ENCODE assay signal across 19 mouse cellular contexts in genomic region chr19:54076362-54077349, GRCm38 (mm10). TPM values are rescaled to one million over a fixed set of nuclear protein-coding genes. Genes with fewer than 3 reads are reported as not detected.
DNase-seq lines count a peak whose midpoint lies in the region; ATAC-seq and TF ChIP-seq lines count a peak whose summit lies in the region.
"Had no signal": no experiment of that assay in that cellular context is flagged by ENCODE, and none has a peak within 500 bp of the region (broad histone marks: within the 10 kb centered on the region; RNA-seq: fewer than 3 reads in every experiment).

No protein-coding gene starts in this region.

- H3K27ac ChIP-seq in forebrain, embryonic 14.5 days (ENCODE audit: low read depth, low read length) = no peak overlapping the region
- no peak overlapping the region for H3K27ac ChIP-seq in forebrain, embryonic 13.5 days
- H3K27ac ChIP-seq in midbrain, embryonic 14.5 days (replicated peaks; ENCODE audit: low read depth, low read length) = no peak overlapping the region
- H3K27ac ChIP-seq in midbrain, embryonic 10.5 days (replicated peaks) = no peak overlapping the region
- H3K27ac ChIP-seq: embryonic facial prominence, embryonic 10.5 days; forebrain, embryonic 15.5 days; heart, embryonic 10.5 days; hindbrain, embryonic 13.5 days; hindbrain, postnatal 0 days had no signal

- no peak overlapping the region for H3K9ac ChIP-seq in forebrain, embryonic 14.5 days (ENCODE audit: low read length)
- no peak overlapping the region for H3K9ac ChIP-seq in forebrain, embryonic 13.5 days
- H3K9ac ChIP-seq in midbrain, embryonic 14.5 days (replicated peaks; ENCODE audit: low read length) = no peak overlapping the region
- H3K9ac ChIP-seq: forebrain, embryonic 15.5 days; hindbrain, embryonic 13.5 days had no signal

- 17% methylated on average over 10 of the region's 10 CpGs for WGBS in forebrain, embryonic 14.5 days
- WGBS in forebrain, embryonic 13.5 days = 13% methylated on average over 10 of the region's 10 CpGs
- 25% methylated on average over 10 of the region's 10 CpGs for WGBS in midbrain, embryonic 14.5 days
- WGBS in midbrain, embryonic 10.5 days = 41% methylated on average over 10 of the region's 10 CpGs

- no peaks in the 10 kb centered on the region for H3K36me3 ChIP-seq in forebrain, embryonic 14.5 days (ENCODE audit: control insufficient read depth, insufficient read depth, low read length)
- no peaks in the 10 kb centered on the region for H3K36me3 ChIP-seq in forebrain, embryonic 13.5 days (ENCODE audit: poor library complexity, severe bottlenecking)
- H3K36me3 ChIP-seq in midbrain, embryonic 14.5 days (ENCODE audit: control insufficient read depth, insufficient read depth, low read length) = no peaks in the 10 kb centered on the region
- H3K36me3 ChIP-seq in midbrain, embryonic 10.5 days = no peaks in the 10 kb centered on the region
- H3K36me3 ChIP-seq: embryonic facial prominence, embryonic 10.5 days; forebrain, embryonic 15.5 days; heart, embryonic 10.5 days; hindbrain, embryonic 13.5 days had no signal

- 0 out of 2 replicates have a peak, but pooled peaks have one; percentile 37 for ATAC-seq in forebrain, embryonic 14.5 days
- no peak; the same call in 1 of the 2 replicates for ATAC-seq in forebrain, embryonic 13.5 days
- no peak for ATAC-seq in midbrain, embryonic 14.5 days (ENCODE audit: low FRiP score, low TSS enrichment)
- ATAC-seq: forebrain, embryonic 15.5 days; hindbrain, postnatal 0 days had no signal

- H3K9me3 ChIP-seq in forebrain, embryonic 14.5 days (replicated peaks; ENCODE audit: control insufficient read depth, low read length) = no peaks in the 10 kb centered on the region
- no peaks in the 10 kb centered on the region for H3K9me3 ChIP-seq in forebrain, embryonic 13.5 days (replicated peaks)
- H3K9me3 ChIP-seq in midbrain, embryonic 14.5 days (ENCODE audit: control insufficient read depth, low read length) = no peaks in the 10 kb centered on the region
- H3K9me3 ChIP-seq in midbrain, embryonic 10.5 days (replicated peaks) = no peaks in the 10 kb centered on the region
- H3K9me3 ChIP-seq: embryonic facial prominence, embryonic 10.5 days; forebrain, embryonic 15.5 days; heart, embryonic 10.5 days; hindbrain, embryonic 13.5 days had no signal

- DNase-seq in forebrain, embryonic 14.5 days (ENCODE audit: low spot score) = peak; percentile 26
- peak; percentile 29 for DNase-seq in midbrain, embryonic 14.5 days
- no peak for DNase-seq in midbrain, embryonic 10.5 days (ENCODE audit: low spot score)
- DNase-seq in brain, embryonic 14.5 days (ENCODE audit: low read depth) = peak; percentile 36
- DNase-seq in gastrocnemius, adult 8-10 months (ENCODE audit: low spot score in 2 of 2) = no peak
- DNase-seq: adrenal gland, adult 2 months; adrenal gland, postnatal 25 days; cerebellum, adult 2 months; cerebellum, postnatal 10 days; gastrocnemius, postnatal 10 days; heart, adult 18-20 months; heart, postnatal 10 days had no signal

- H3K4me3 ChIP-seq in forebrain, embryonic 14.5 days (ENCODE audit: low read depth, low read length) = no peak overlapping the region
- H3K4me3 ChIP-seq in forebrain, embryonic 13.5 days = no peak overlapping the region
- no peak overlapping the region for H3K4me3 ChIP-seq in midbrain, embryonic 14.5 days (replicated peaks; ENCODE audit: low read depth, low read length)
- no peak overlapping the region for H3K4me3 ChIP-seq in midbrain, embryonic 10.5 days
- H3K4me3 ChIP-seq: embryonic facial prominence, embryonic 10.5 days; forebrain, embryonic 15.5 days; heart, embryonic 10.5 days; hindbrain, embryonic 13.5 days had no signal

- no peak overlapping the region for H3K4me2 ChIP-seq in forebrain, embryonic 14.5 days (ENCODE audit: low read length)
- no peak overlapping the region for H3K4me2 ChIP-seq in forebrain, embryonic 13.5 days
- H3K4me2 ChIP-seq in midbrain, embryonic 14.5 days (ENCODE audit: low read length) = no peak overlapping the region
- H3K4me2 ChIP-seq: forebrain, embryonic 15.5 days; hindbrain, embryonic 13.5 days had no signal

- TF ChIP-seq POLR2A in brain, embryonic 14.5 days (IDR thresholded peaks at IDR 0.05; ENCODE audit: borderline replicate concordance, extremely low read depth, insufficient read depth, insufficient read length, poor library complexity, severe bottlenecking) = no peak

- H3K4me1 ChIP-seq in forebrain, embryonic 14.5 days (ENCODE audit: control insufficient read depth, insufficient read depth, low read length) = no peaks in the 10 kb centered on the region
- H3K4me1 ChIP-seq in forebrain, embryonic 13.5 days = peaks cover 10% of the 10 kb centered on the region
- H3K4me1 ChIP-seq in midbrain, embryonic 14.5 days (ENCODE audit: control insufficient read depth, insufficient read depth, low read length) = no peaks in the 10 kb centered on the region
- peaks cover 12% of the 10 kb centered on the region for H3K4me1 ChIP-seq in midbrain, embryonic 10.5 days
- H3K4me1 ChIP-seq: embryonic facial prominence, embryonic 10.5 days; heart, embryonic 10.5 days; hindbrain, embryonic 13.5 days had no signal

- no peaks in the 10 kb centered on the region for H3K27me3 ChIP-seq in forebrain, embryonic 14.5 days (replicated peaks; ENCODE audit: control insufficient read depth, insufficient read depth, low read length)
- H3K27me3 ChIP-seq in forebrain, embryonic 13.5 days = peaks cover 6% of the 10 kb centered on the region; the same call in 1 of the 2 replicates
- H3K27me3 ChIP-seq in midbrain, embryonic 14.5 days (ENCODE audit: control insufficient read depth, insufficient read depth, low read length) = no peaks in the 10 kb centered on the region
- H3K27me3 ChIP-seq in midbrain, embryonic 10.5 days (ENCODE audit: low read depth, poor library complexity, severe bottlenecking) = peaks cover 5% of the 10 kb centered on the region; the same call in 1 of the 2 replicates
- H3K27me3 ChIP-seq: forebrain, embryonic 15.5 days; hindbrain, embryonic 13.5 days had no signal

- TF ChIP-seq CTCF in brain, embryonic 14.5 days (IDR thresholded peaks at IDR 0.05; ENCODE audit: borderline replicate concordance, extremely low read depth, insufficient read depth, insufficient read length) = no peak

RNA-seq across cellular contexts. Expression of gene Adra2a, which starts 32.7 kb away (rescaled TPM):
- polyA plus RNA-seq in forebrain, embryonic 14.5 days (2014; fragmentation: Nextera tagmentation; extraction: Ambion mirVana) = 1.8 and 1.9 TPM in 2 replicates
- polyA plus RNA-seq in forebrain, embryonic 13.5 days (2015; fragmentation: Nextera tagmentation; extraction: Ambion mirVana) = 1.1 TPM in 2 replicates
- polyA plus RNA-seq in midbrain, embryonic 14.5 days (2014; fragmentation: Nextera tagmentation; extraction: Ambion mirVana) = 4.1 and 4.2 TPM in 2 replicates
- 0.62 and 0.71 TPM in 2 replicates for polyA plus RNA-seq in midbrain, embryonic 10.5 days (2016; fragmentation: Nextera tagmentation; extraction: Ambion mirVana)
- polyA plus RNA-seq in brain, embryonic 14.5 days (2012; rRNA removed) = 11.4 and 19.0 TPM in 2 replicates
- under 1 TPM; 0.10 to 0.38 (median 0.24) TPM for total RNA-seq in gastrocnemius, adult 8-10 months (2022)
- polyA plus RNA-seq: heart, embryonic 14.5 days had no signal

Comparison
In these comparisons a context has a peak if more than half of its experiments do, and no peak if none do; other contexts are left out.
1. DNase-seq: peak in forebrain, embryonic 14.5 days (single experiment), midbrain, embryonic 14.5 days (single experiment) and brain, embryonic 14.5 days (single experiment); none in midbrain, embryonic 10.5 days (single experiment) and gastrocnemius, adult 8-10 months (0 of 2).